Mouse (Mus musculus): ENCODE data around the gene Mettl23.

GRCm38 (mm10) chr11:116822215-116822614, 20.9 kb upstream of the Mettl23 start:
- TF ChIP-seq CTCF (IDR thresholded peaks at IDR 0.05; ENCODE audit: low read depth) (no peak), EP300 (IDR thresholded peaks at IDR 0.05; ENCODE audit: low read depth) (no peak)

Data from heart, postnatal 0 days (tissue).